Mouse (Mus musculus) adrenal gland, adult 18-20 months (tissue): Measurements from ENCODE around the gene Porcn. TPM values are rescaled to one million over a fixed set of nuclear protein-coding genes. Genes with fewer than 3 reads are reported as not detected.

ENCODE experiments used
- total RNA-seq, 2 experiments: library from RNA; stranded (reverse); gene quantifications; 1 replicate in 1 of 2; 2 replicates in 1 of 2; pipeline ENCODE4 v1.2.3; 2021

The Porcn gene
- total RNA-seq, 2 experiments from 2014 or later: 8.6 to 9.2 TPM

Other genes starting within 250 kb of the Porcn start
- gene Gata1, start 228.5 kb downstream of the Porcn start, total RNA-seq: not detected
- gene Glod5, start 188.0 kb downstream of the Porcn start, total RNA-seq: not detected
- gene Suv39h1, start 131.8 kb downstream of the Porcn start, total RNA-seq: 10 to 100 TPM in 1 of 2 experiments, 1 to 10 TPM in 1; 8.6 to 11.1 TPM
- 1 to 10 TPM; 1.7 to 3.1 TPM for gene Was, start 116.0 kb downstream of the Porcn start, total RNA-seq
- 10 to 100 TPM; 58.0 to 61.7 TPM for gene Wdr13, start 73.6 kb downstream of the Porcn start, total RNA-seq
- 100 to 1,000 TPM; 107 to 140 TPM for gene Rbm3, start 60.6 kb downstream of the Porcn start, total RNA-seq
- gene Tbc1d25, start 30.3 kb downstream of the Porcn start, total RNA-seq: 1 to 10 TPM; 8.2 to 9.4 TPM
- 10 to 100 TPM; 44.2 to 76.5 TPM for gene Ebp, start 13.0 kb downstream of the Porcn start, total RNA-seq
- 10 to 100 TPM; 22.9 to 26.6 TPM for gene Ftsj1, start 45.9 kb upstream of the Porcn start, total RNA-seq
- under 1 TPM in 1 of 2 experiments, not detected in 1; 0.32 TPM for gene Slc38a5, start 64.6 kb upstream of the Porcn start, total RNA-seq
- not detected for gene Ssxb10, start 120.9 kb upstream of the Porcn start, total RNA-seq
- not detected for gene Ssxb9, start 160.5 kb upstream of the Porcn start, total RNA-seq
- gene Ssxb1, start 206.8 kb upstream of the Porcn start, total RNA-seq: not detected